Mouse (Mus musculus) intestine, postnatal 0 days (tissue): ENCODE measurements around the gene Lrrc4. TPM values are rescaled to one million over a fixed set of nuclear protein-coding genes. Genes with fewer than 3 reads are reported as not detected.

Experiments
- ATAC-seq: fragments of 200-750 bp; cut with Nextera tagmentation; 2 replicates; pipeline ENCODE4 v1.8.0; 2017; ENCODE audit warnings: mild to moderate bottlenecking, moderate TSS enrichment, moderate library complexity
- H3K27ac ChIP-seq: fragments of 300-500 bp; sonication (generic); 2 replicates; pipeline ENCODE4 v1.5.1; 2014; ENCODE audit warnings: mild to moderate bottlenecking, low read depth, low read length, moderate library complexity
- H3K27me3 ChIP-seq: fragments of 300-500 bp; sonication (generic); replicated peaks from 2 replicates; pipeline ENCODE4 v1.6.1; 2014; ENCODE audit warnings: low read length, mixed read lengths; ENCODE audit not compliant: control insufficient read depth, insufficient read depth
- H3K36me3 ChIP-seq: fragments of 300-500 bp; sonication (generic); 2 replicates; pipeline ENCODE4 v1.6.1; 2014; ENCODE audit warnings: mild to moderate bottlenecking, moderate library complexity; ENCODE audit not compliant: control insufficient read depth, insufficient read depth
- H3K4me1 ChIP-seq: fragments of 300-500 bp; sonication (generic); replicated peaks from 2 replicates; pipeline ENCODE4 v1.6.1; 2014; ENCODE audit warnings: antibody characterized with exemption, low read length, mixed read lengths; ENCODE audit not compliant: control insufficient read depth, insufficient read depth
- H3K4me2 ChIP-seq: fragments of 300-500 bp; sonication (generic); replicated peaks from 2 replicates; pipeline ENCODE4 v1.6.1; 2014; ENCODE audit warnings: low read depth, mild to moderate bottlenecking, moderate library complexity
- H3K4me3 ChIP-seq: fragments of 300-500 bp; sonication (generic); 2 replicates; pipeline ENCODE4 v1.5.1; 2014; ENCODE audit warnings: low read depth, low read length
- H3K9ac ChIP-seq: fragments of 300-500 bp; sonication (generic); 2 replicates; pipeline ENCODE4 v1.6.1; 2014; ENCODE audit warnings: mild to moderate bottlenecking, low read depth, low read length
- H3K9me3 ChIP-seq: fragments of 300-500 bp; sonication (generic); 2 replicates; pipeline ENCODE4 v1.6.1; 2016; ENCODE audit warnings: mixed run types; ENCODE audit not compliant: control insufficient read depth
- CTCF ChIP-seq: sonication (generic); IDR thresholded peaks from 2 replicates; pipeline ENCODE4 v1.5.1; 2016; ENCODE audit warnings: low read depth, mild to moderate bottlenecking, control low read depth, antibody characterized with exemption, moderate library complexity
- WGBS: fragments of 180-500 bp; shearing (Covaris S2); extraction: QIAGEN DNeasy Blood & Tissue Kit; methylation state at CpG from one replicate; pipeline ENCODE4 v1.1.7; 2014; 5-methylcytosine and 5-hydroxymethylcytosine counted together
- polyA plus RNA-seq: library from polyadenylated mRNA; unstranded; fragments of >200 nt; fragmentation: Nextera tagmentation; extraction: Ambion mirVana; gene quantifications from 2 replicates; pipeline ENCODE4 v1.2.1, GENCODE M21; 2015

The Lrrc4 gene
- polyA plus RNA-seq, 1 experiment from 2014 or later = 3.2 TPM

GRCm38 (mm10) chr6:28865112-28865511 lies 33.6 kb upstream of the Lrrc4 start:
- Histone ChIP-seq H3K4me3 (no peak overlapping the region), H3K36me3 (no peaks in the 10 kb centered on the region), H3K9ac (no peak overlapping the region), H3K4me1 (peaks cover 11% of the 10 kb centered on the region; the same call in 1 of the 2 replicates), H3K27ac (no peak overlapping the region), H3K9me3 (no peaks in the 10 kb centered on the region), H3K27me3 (no peaks in the 10 kb centered on the region), H3K4me2 (no peak overlapping the region)
- no peak for TF ChIP-seq CTCF
- 77% methylated on average over 10 of the region's 10 CpGs for WGBS
- no peak for ATAC-seq

DNA sequence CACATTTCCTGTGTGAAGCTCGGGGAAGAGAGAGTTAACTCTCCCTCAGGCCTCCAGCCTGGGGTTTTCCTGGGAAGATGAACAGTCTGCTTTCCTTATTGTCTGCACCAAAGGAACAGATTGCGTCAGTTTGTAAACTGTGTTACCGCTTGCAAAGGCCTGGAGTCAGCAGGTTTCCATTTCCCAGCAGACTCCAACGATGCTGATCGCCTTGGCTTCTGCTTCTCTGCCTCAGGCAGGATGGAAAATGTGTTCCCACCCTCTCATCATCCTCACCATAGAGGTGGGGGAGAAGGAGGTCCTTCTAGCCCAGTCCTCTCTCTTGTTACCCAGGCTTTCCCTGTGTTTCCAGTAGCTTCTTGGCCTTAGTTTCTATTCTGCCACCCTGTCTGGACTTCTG lies 33.1 kb upstream of the Lrrc4 start:
- no peak overlapping the region for H3K27ac ChIP-seq

DNA sequence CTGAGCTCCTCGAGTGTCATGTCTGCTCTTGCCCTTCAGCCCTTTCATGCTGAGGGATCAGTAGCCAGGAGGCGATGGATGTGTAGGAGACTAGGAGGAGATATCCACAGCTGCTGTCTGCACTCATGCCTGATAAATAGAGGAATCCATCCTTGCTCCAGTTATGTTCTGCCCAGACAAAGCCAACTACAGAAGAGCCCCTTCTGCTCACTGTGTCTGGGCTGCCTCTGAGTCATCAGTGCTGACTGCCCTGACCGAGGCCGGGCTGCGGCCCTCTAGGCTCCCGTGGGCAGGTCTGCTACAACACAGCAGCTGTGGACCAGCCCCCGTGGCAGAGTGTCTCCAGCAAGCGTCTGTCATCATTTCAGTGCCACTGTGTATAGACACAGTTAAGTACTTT lies 30.8 kb upstream of the Lrrc4 start:
- 62% methylated on average over 8 of the region's 8 CpGs for WGBS
- no peaks in the 10 kb centered on the region for H3K36me3 ChIP-seq
- peaks cover 7% of the 10 kb centered on the region; the same call in 1 of the 2 replicates for H3K4me1 ChIP-seq
- H3K9me3 ChIP-seq = no peaks in the 10 kb centered on the region
- H3K4me3 ChIP-seq = no peak overlapping the region
- H3K9ac ChIP-seq = no peak overlapping the region
- ATAC-seq = no peak
- no peaks in the 10 kb centered on the region for H3K27me3 ChIP-seq
- no peak overlapping the region for H3K4me2 ChIP-seq
- H3K27ac ChIP-seq = no peak overlapping the region
- no peak for TF ChIP-seq CTCF

More for the DNA sequence above, 33.1 kb upstream of the Lrrc4 start:
- Histone ChIP-seq H3K36me3 (no peaks in the 10 kb centered on the region), H3K9ac (no peak overlapping the region), H3K9me3 (no peaks in the 10 kb centered on the region), H3K4me2 (no peak overlapping the region), H3K4me1 (peaks cover 11% of the 10 kb centered on the region; the same call in 1 of the 2 replicates), H3K27me3 (no peaks in the 10 kb centered on the region), H3K4me3 (no peak overlapping the region)
- ATAC-seq = no peak
- 29% methylated on average over 5 of the region's 5 CpGs for WGBS
- TF ChIP-seq CTCF = no peak

DNA sequence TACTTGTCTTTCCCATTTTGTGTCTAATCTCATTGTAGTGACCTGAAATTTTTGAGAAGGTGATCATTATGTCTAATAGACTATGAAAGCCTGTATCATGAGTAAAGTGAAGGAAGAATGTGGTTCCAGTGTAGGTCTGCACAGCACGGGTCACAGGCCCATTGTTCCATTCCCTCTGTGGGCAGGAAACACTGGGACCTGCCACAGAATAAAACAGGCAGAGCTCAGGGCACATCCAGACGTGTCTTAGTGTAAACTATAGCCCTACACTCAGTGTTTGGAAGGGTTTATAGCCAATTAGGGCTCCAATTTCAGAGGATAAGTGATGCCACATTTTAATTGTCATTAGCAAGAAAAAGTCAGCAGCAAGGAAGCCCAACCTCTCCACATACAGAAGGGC lies 29.4 kb upstream of the Lrrc4 start:
- no peaks in the 10 kb centered on the region for H3K9me3 ChIP-seq
- TF ChIP-seq CTCF = no peak
- H3K9ac ChIP-seq = no peak overlapping the region
- H3K36me3 ChIP-seq = no peaks in the 10 kb centered on the region
- ATAC-seq = no peak
- no peak overlapping the region for H3K27ac ChIP-seq
- 48% methylated on average over 2 of the region's 2 CpGs for WGBS
- no peak overlapping the region for H3K4me3 ChIP-seq
- H3K4me1 ChIP-seq = 0 out of 2 replicates have a peak, but pooled peaks cover 6% of the 10 kb centered on the region
- H3K4me2 ChIP-seq = no peak overlapping the region
- no peaks in the 10 kb centered on the region for H3K27me3 ChIP-seq

- WGBS = 74% methylated on average over 2 of the region's 2 CpGs
- no peaks in the 10 kb centered on the region for H3K27me3 ChIP-seq
- no peak overlapping the region for H3K4me2 ChIP-seq
- H3K4me1 ChIP-seq = 0 out of 2 replicates have a peak, but pooled peaks cover 6% of the 10 kb centered on the region
- H3K27ac ChIP-seq = no peak overlapping the region
- no peak overlapping the region for H3K4me3 ChIP-seq
- TF ChIP-seq CTCF = no peak
- ATAC-seq = no peak
- no peaks in the 10 kb centered on the region for H3K9me3 ChIP-seq
- H3K9ac ChIP-seq = no peak overlapping the region
- no peaks in the 10 kb centered on the region for H3K36me3 ChIP-seq
Observed at GRCm38 (mm10) chr6:28860450-28860849, 28.9 kb upstream of the Lrrc4 start.

- H3K36me3 ChIP-seq = no peaks in the 10 kb centered on the region
- no peak for TF ChIP-seq CTCF
- H3K9me3 ChIP-seq = no peaks in the 10 kb centered on the region
- 93% methylated on average over 2 of the region's 2 CpGs for WGBS
- H3K27ac ChIP-seq = no peak overlapping the region
- no peak overlapping the region for H3K4me2 ChIP-seq
- no peak for ATAC-seq
- H3K9ac ChIP-seq = no peak overlapping the region
- 0 out of 2 replicates have a peak, but pooled peaks cover 6% of the 10 kb centered on the region for H3K4me1 ChIP-seq
- H3K27me3 ChIP-seq = no peaks in the 10 kb centered on the region
- no peak overlapping the region for H3K4me3 ChIP-seq
Observed at GRCm38 (mm10) chr6:28859094-28859493, 27.5 kb upstream of the Lrrc4 start.
